Mouse (Mus musculus): ENCODE measurements around the gene Gsdme.

The Gsdme gene

DNA sequence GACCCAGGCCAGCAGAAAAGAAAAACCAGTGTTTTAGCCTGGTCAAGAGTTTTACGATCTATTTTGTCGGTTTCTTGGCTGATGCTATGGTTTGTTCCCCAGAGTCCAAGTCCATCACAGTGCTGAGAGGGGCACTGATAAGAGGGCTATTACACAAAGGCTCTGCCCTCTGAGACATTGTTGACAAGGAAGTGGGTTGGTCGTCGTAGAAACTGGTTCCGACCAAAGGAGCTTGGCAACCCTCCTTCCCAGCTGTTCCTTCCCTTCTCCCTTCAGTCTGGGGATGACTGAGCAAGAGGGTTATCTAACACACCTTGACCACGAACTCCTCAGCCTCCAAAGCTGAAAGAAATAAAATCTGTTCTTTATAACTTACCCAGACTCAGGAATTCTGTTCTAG lies at the start of gene Gsdme:
Gene Gsdme, minus strand, starts transcription at position 193 of the 400 bp plus-strand sequence.
- DNase-seq (ENCODE audit: low spot score in 2 of 2): no peak

GRCm38 (mm10) chr6:50312647-50313046 lies 49.0 kb upstream of the Gsdme start:
- peak; percentile 63 to 74 for DNase-seq (ENCODE audit: low spot score in 2 of 2)

- DNase-seq (ENCODE audit: low spot score in 2 of 2): no peak
Observed at GRCm38 (mm10) chr6:50309019-50309418, 45.4 kb upstream of the Gsdme start.

- DNase-seq (ENCODE audit: low spot score in 2 of 2): no peak
Observed at GRCm38 (mm10) chr6:50306625-50307024, 43.0 kb upstream of the Gsdme start.

DNA sequence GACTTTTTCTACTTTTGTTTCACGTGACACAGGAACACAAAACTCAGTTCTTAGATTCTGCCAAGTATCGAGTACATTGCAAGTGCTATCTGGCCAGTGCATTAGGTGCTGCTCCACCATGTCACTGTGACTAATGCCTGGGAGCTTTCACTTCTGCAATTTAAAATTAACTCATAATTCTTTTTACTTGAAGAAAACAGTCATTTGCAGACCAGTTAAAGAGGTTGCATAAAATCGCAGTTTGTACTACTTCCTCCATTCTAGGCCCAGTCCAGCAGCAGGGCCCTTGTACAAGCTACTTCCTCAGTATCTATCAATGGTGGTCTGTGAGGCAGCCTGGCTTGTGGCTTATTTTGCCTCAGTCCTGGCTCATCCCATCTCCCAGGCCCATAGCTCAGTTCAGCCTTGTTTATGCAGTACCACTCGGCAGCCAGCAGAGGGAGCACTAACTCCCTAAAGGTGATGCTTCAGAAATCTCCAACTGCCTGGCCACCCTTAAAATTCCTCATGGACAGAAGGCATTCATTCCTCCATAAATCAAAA lies 41.4 kb upstream of the Gsdme start:
- DNase-seq (ENCODE audit: low spot score in 2 of 2): peak; percentile 41 to 73

- no peak for DNase-seq (ENCODE audit: low spot score in 2 of 2)
Observed at GRCm38 (mm10) chr6:50301121-50301520, 37.5 kb upstream of the Gsdme start.

GRCm38 (mm10) chr6:50300622-50301021 lies 37.0 kb upstream of the Gsdme start:
- DNase-seq (ENCODE audit: low spot score in 2 of 2): no peak

- no peak for DNase-seq (ENCODE audit: low spot score in 2 of 2)
Observed at GRCm38 (mm10) chr6:50299071-50299470, 35.4 kb upstream of the Gsdme start.

GRCm38 (mm10) chr6:50297671-50298070 lies 34.0 kb upstream of the Gsdme start:
- no peak for DNase-seq (ENCODE audit: low spot score in 2 of 2)

DNA sequence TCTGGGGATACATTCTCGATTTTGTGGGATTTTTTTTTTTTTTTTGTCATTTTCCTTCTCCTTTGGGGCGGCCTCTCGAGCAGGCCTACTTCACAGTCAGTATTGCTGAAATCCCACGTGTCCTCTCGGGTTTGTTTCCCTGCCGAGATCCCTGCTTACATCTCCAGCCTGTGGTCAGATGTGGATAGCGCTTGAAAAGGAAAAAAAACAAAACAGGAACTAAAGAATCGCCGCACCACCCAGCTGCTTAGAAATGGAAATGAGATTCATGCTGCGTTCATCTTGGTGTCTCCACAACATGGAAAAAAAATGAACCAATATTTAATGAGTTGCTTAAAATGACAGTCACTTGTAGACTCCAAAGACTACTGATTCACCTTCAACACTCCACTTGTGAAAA lies 31.5 kb upstream of the Gsdme start:
- no peak for DNase-seq (ENCODE audit: low spot score in 2 of 2)

GRCm38 (mm10) chr6:50294128-50294527 lies 30.5 kb upstream of the Gsdme start:
- peak; percentile 74 to 83 for DNase-seq (ENCODE audit: low spot score in 2 of 2)

DNA sequence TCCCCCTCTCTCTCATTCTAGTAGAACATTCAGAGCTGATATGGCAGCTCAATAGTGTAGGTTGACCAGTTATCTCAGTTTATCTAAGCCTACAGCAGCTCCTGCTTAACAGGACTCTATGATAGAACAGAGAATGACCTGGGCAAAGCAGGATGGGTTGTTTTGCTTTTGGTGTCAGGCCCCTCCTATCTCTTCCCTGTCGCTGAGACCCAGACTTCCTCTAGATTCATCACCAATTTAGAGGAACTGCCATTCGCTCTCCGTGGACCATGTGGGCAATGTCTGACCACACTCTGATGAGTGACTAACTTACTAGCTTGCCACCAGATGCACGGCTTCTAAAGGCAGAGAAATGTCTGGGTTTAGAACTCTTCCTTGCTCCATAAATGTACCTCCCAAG lies 28.0 kb upstream of the Gsdme start:
- DNase-seq (ENCODE audit: low spot score in 2 of 2): no peak

GRCm38 (mm10) chr6:50286881-50287280 lies 23.2 kb upstream of the Gsdme start:
- no peak for DNase-seq (ENCODE audit: low spot score in 2 of 2)

GRCm38 (mm10) chr6:50279642-50280041 lies 16.0 kb upstream of the Gsdme start:
- no peak for DNase-seq (ENCODE audit: low spot score in 2 of 2)

DNA sequence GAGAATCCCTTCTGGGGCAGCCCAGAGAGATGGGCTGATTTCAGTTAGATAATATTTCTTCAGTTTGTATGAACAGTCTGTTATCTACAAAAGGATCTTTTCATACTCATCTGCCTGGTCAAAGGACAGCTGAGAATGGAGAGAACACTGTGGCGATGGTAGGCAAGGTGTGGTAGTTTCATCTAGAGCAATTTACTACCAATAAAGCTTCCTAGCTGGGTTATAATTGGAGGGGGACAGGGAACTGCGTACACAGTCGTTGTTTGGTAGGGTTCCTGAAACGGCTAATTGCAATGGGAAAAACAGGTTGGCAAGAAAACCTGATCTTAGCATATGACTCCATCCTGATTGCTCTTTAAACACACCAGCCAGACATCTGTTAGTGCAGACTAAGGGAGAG lies 10.3 kb upstream of the Gsdme start:
- no peak for DNase-seq (ENCODE audit: low spot score in 2 of 2)

- no peak for DNase-seq (ENCODE audit: low spot score in 2 of 2)
Observed at GRCm38 (mm10) chr6:50273416-50273815, 9.8 kb upstream of the Gsdme start.

DNA sequence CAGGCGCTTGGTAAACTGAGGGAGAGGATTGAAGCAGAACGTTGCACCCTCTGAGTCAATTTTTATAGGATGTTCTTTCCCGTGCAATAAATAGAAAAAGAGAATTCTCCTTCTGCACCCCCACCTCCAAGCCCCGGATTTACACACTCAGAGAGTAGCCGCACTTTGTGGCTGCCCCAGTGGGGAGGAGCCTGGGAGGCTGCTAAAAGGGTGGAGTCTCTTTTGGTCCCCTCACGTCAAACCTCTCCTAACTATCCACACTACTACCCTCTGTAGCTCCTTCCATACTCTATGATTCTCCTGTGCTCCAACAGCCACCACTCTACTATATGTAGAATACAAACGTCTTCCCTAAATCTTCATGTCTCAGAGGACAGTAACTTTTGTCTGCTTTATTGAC lies 1.4 kb downstream of the Gsdme start:
- DNase-seq (ENCODE audit: low spot score in 2 of 2): no peak

GRCm38 (mm10) chr6:50261922-50262261 lies 1.8 kb downstream of the Gsdme start:
- no peak for DNase-seq (ENCODE audit: low spot score in 2 of 2)

- peak; percentile 48 to 49 for DNase-seq (ENCODE audit: low spot score in 2 of 2)
Observed at GRCm38 (mm10) chr6:50261201-50261921, 2.3 kb downstream of the Gsdme start.

DNA sequence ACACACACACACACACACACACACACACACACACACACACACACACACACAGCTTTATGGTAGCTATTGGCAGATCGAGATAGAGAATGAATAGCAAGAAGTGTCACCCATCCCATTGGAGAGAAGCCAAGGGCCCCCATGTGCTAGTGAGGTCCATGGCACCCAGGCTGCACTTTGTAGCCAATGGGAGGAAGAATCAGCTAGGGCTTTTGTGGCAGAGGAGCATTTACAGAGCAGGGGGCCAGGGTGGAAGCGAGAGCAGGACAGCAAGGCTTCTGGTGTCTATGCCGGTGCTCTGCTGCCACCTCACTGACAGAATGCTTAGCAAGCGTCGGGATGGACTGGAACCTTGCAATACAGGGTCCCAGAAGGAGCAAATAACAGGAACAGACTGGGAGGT lies 8.3 kb downstream of the Gsdme start:
- no peak for DNase-seq (ENCODE audit: low spot score in 2 of 2)

DNA sequence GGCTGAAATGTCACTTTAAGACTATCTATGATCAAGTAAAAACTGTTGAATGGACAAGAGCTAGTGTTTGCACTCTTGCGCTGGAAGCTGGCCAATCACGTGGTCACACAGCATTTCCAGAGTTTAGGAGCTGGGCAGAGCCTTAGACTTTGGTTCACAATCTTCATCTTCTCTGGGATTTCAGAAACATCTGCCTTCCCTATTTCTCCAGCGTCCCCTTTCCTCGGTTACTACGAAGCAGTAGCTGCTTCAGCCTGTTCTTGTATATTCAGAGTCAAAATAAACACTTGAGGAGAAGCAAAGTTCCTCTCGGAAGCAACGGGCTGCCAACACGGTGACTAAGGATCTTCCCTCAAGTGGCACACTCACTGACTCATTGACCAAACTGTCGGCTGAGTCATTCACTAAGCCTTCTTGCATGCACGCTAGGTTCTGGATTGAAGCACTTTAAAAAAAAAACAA lies 8.9 kb downstream of the Gsdme start:
- DNase-seq (ENCODE audit: low spot score in 2 of 2): peak; percentile 23 to 32

- peak; percentile 21 to 34 for DNase-seq (ENCODE audit: low spot score in 2 of 2)
Observed at GRCm38 (mm10) chr6:50252690-50253089, 11.0 kb downstream of the Gsdme start.

- DNase-seq (ENCODE audit: low spot score in 2 of 2): no peak
Observed at GRCm38 (mm10) chr6:50247791-50248190, 15.9 kb downstream of the Gsdme start.

GRCm38 (mm10) chr6:50247356-50247755 lies 16.3 kb downstream of the Gsdme start:
- DNase-seq (ENCODE audit: low spot score in 2 of 2): no peak

Measured in natural killer cell, adult 2 months (primary cell).